ENCODE assay signal across 7 mouse cellular contexts in the genomic region with DNA sequence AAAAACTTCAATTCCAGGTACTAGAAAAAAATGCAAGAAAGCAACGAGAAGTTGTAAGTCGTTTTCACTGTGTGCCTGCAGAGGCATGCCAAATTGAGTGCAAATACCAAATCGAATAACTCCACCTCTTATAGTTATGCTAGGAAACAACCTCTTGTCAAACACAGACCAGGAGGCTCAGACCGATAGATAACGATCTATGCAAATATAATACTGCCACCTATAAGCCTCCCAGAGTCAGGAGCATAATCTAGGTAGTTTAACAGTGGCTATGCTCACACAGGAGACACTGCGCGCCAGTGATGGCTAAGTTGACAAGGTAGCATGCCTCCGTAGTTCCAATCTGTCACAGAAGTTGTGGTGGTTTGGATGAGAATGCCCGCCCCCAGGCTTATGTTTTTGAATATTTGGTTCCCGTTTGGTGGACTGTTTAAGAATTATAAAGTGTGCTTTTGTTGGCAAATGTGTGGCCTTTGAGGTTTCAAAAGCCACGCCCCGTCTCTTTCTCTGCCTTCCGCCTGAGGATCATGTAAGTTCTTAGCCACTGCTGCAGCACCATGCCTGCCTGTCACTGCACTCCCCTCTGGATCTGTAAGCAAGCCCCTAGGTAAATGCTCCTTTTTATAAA. TPM values are rescaled to one million over a fixed set of nuclear protein-coding genes. Genes with fewer than 3 reads are reported as not detected.
DNase-seq lines count a peak whose midpoint lies in the region; ATAC-seq and TF ChIP-seq lines count a peak whose summit lies in the region.

No protein-coding gene starts in this region.

- no peaks in the 10 kb centered on the region for H3K9me3 ChIP-seq in midbrain, postnatal 0 days (ENCODE audit: low read length)

- no peaks in the 10 kb centered on the region for H3K4me1 ChIP-seq in midbrain, postnatal 0 days (ENCODE audit: insufficient read depth, low read length)
- no peaks in the 10 kb centered on the region for H3K4me1 ChIP-seq in cerebellum, adult 2 months (ENCODE audit: control insufficient read depth, insufficient read depth, low read length)

- DNase-seq in NIH3T3 (ENCODE audit: low read depth): peak; percentile 11
- peak; percentile 78 for DNase-seq in induced T-regulatory cell, adult 2 months (ENCODE audit: low read depth)
- no peak for DNase-seq in midbrain, postnatal 0 days (ENCODE audit: low spot score)
- no peak for DNase-seq in left cerebral cortex, postnatal 4 days
- no peak for DNase-seq in cerebellum, adult 2 months
- DNase-seq in left cerebral cortex, adult 11 months (ENCODE audit: low spot score): no peak

- H3K27ac ChIP-seq in midbrain, postnatal 0 days (ENCODE audit: low read depth, low read length): 0 out of 2 replicates have a peak overlapping the region, but pooled peaks have one; percentile 75
- no peak overlapping the region for H3K27ac ChIP-seq in cerebellum, adult 2 months (ENCODE audit: insufficient read depth, low read length)

- no peaks in the 10 kb centered on the region for H3K36me3 ChIP-seq in midbrain, postnatal 0 days (ENCODE audit: insufficient read depth, low read length)

- H3K9ac ChIP-seq in midbrain, postnatal 0 days (replicated peaks; ENCODE audit: low read length, poor library complexity, severe bottlenecking): no peak overlapping the region

- no peak for TF ChIP-seq POLR2A in cerebellum, adult 2 months (IDR thresholded peaks at IDR 0.05; ENCODE audit: borderline replicate concordance, insufficient read depth, low read length)

- H3K4me2 ChIP-seq in midbrain, postnatal 0 days (ENCODE audit: low read depth, low read length, poor library complexity, severe bottlenecking): peak overlapping the region; percentile 74

- H3K4me3 ChIP-seq in midbrain, postnatal 0 days (ENCODE audit: low read depth, low read length): peak overlapping the region; percentile 57; the same call in 1 of the 2 replicates
- H3K4me3 ChIP-seq in cerebellum, adult 2 months (replicated peaks; ENCODE audit: insufficient read depth, low read depth, low read length): no peak overlapping the region

- no peaks in the 10 kb centered on the region for H3K27me3 ChIP-seq in midbrain, postnatal 0 days (ENCODE audit: insufficient read depth, low read length)
- H3K27me3 ChIP-seq in cerebellum, adult 2 months (ENCODE audit: control insufficient read depth, insufficient read depth, low read length): no peaks in the 10 kb centered on the region

- 41% methylated on average over 13 of the region's 13 CpGs for WGBS in midbrain, postnatal 0 days
- 52% methylated on average over 13 of the region's 13 CpGs for WGBS in cerebellum, adult 2 months

- peak; percentile 52 for ATAC-seq in CD4-positive, CD25-positive, alpha-beta regulatory T cell, adult 4 months
- ATAC-seq in midbrain, postnatal 0 days (ENCODE audit: low FRiP score): no peak

- intact Hi-C loops in left cerebral cortex, postnatal 4 days (cut with DNase I): no loop called here

- TF ChIP-seq CTCF in midbrain, postnatal 0 days (IDR thresholded peaks at IDR 0.05): no peak
- TF ChIP-seq CTCF in cerebellum, adult 2 months (IDR thresholded peaks at IDR 0.05; ENCODE audit: borderline replicate concordance, insufficient read depth, low read depth, low read length): no peak

RNA-seq across cellular contexts. Expression of a gene that starts 0.7 kb away (rescaled TPM):
- polyA plus RNA-seq in CD4-positive, CD25-positive, alpha-beta regulatory T cell, adult 4 months (2017; shearing (Covaris generic)): 10 to 100 TPM; 11.7 to 21.4 TPM
- 10.8 and 12.1 TPM in 2 replicates for total RNA-seq in midbrain, postnatal 0 days (2014; rRNA removed)
- 4.7 and 4.9 TPM in 2 replicates for polyA plus RNA-seq in midbrain, postnatal 0 days (2015; fragmentation: Nextera tagmentation; extraction: Ambion mirVana)
- total RNA-seq in left cerebral cortex, postnatal 4 days (2021): 1 to 10 TPM; 6.7 to 7.4 TPM
- 10.6 and 12.8 TPM in 2 replicates for polyA plus RNA-seq in cerebellum, adult 2 months (2012; rRNA removed)

RNA-seq across cellular contexts. Expression of a gene that starts 18.5 kb away (rescaled TPM):
- polyA plus RNA-seq in CD4-positive, CD25-positive, alpha-beta regulatory T cell, adult 4 months (2017; shearing (Covaris generic)): not detected
- total RNA-seq in midbrain, postnatal 0 days (2014; rRNA removed): 0.52 TPM in 1 of 2 replicates, not detected in the other
- 0.11 and 0.51 TPM in 2 replicates for polyA plus RNA-seq in midbrain, postnatal 0 days (2015; fragmentation: Nextera tagmentation; extraction: Ambion mirVana)
- under 1 TPM in 1 of 2 experiments, not detected in 1; 0.68 TPM for total RNA-seq in left cerebral cortex, postnatal 4 days (2021)
- 0.72 and 1.1 TPM in 2 replicates for polyA plus RNA-seq in cerebellum, adult 2 months (2012; rRNA removed)

RNA-seq across cellular contexts. Expression of a gene that starts 28.1 kb away (rescaled TPM):
- 10 to 100 TPM; 16.0 to 18.3 TPM for polyA plus RNA-seq in CD4-positive, CD25-positive, alpha-beta regulatory T cell, adult 4 months (2017; shearing (Covaris generic))
- total RNA-seq in midbrain, postnatal 0 days (2014; rRNA removed): 42.7 and 57.2 TPM in 2 replicates
- polyA plus RNA-seq in midbrain, postnatal 0 days (2015; fragmentation: Nextera tagmentation; extraction: Ambion mirVana): 74.1 and 74.7 TPM in 2 replicates
- 10 to 100 TPM; 66.8 to 68.4 TPM for total RNA-seq in left cerebral cortex, postnatal 4 days (2021)
- polyA plus RNA-seq in cerebellum, adult 2 months (2012; rRNA removed): 40.1 and 42.3 TPM in 2 replicates

Comparison
In these comparisons a context has a peak if more than half of its experiments do, and no peak if none do; other contexts are left out.
1. DNase-seq: peak in NIH3T3 (single experiment) and induced T-regulatory cell, adult 2 months (single experiment); none in midbrain, postnatal 0 days (single experiment), left cerebral cortex, postnatal 4 days (single experiment), cerebellum, adult 2 months (0 of 2) and left cerebral cortex, adult 11 months (single experiment).